Mouse (Mus musculus): ENCODE measurements around the gene Dyrk4. TPM values are rescaled to one million over a fixed set of nuclear protein-coding genes. Genes with fewer than 3 reads are reported as not detected.
A peak's percentile ranks its signal among the peaks of the same experiment; 100 is the strongest.

The Dyrk4 gene
- polyA plus RNA-seq (2014; fragmentation: Nextera tagmentation; extraction: Ambion mirVana), result 0.10 TPM in 1 of 2 replicates, not detected in the other

- H3K4me1 ChIP-seq (ENCODE audit: control insufficient read depth, insufficient read depth, low read length), result no peaks in the 10 kb centered on the region
Measured at GRCm38 (mm10) chr6:126921111-126921881, at the start of gene Dyrk4. Dyrk4 (minus strand) TSS chr6:126921839.

GRCm38 (mm10) chr6:126966241-126967026 lies 44.8 kb upstream of the Dyrk4 start:
- 89% methylated on average over 14 of the region's 14 CpGs for WGBS
- DNase-seq (ENCODE audit: low spot score) (no peak), ATAC-seq (no peak)
- Histone ChIP-seq H3K4me3 (ENCODE audit: low read depth, low read length) (no peak overlapping the region), H3K4me1 (ENCODE audit: control insufficient read depth, insufficient read depth, low read length) (no peaks in the 10 kb centered on the region), H3K9ac (ENCODE audit: low read length) (no peak overlapping the region), H3K36me3 (ENCODE audit: control insufficient read depth, insufficient read depth, low read length) (peaks cover 51% of the 10 kb centered on the region), H3K27ac (ENCODE audit: low read depth, low read length) (no peak overlapping the region), H3K4me2 (ENCODE audit: low read length) (no peak overlapping the region), H3K27me3 (replicated peaks; ENCODE audit: control insufficient read depth, insufficient read depth, low read length) (no peaks in the 10 kb centered on the region), H3K9me3 (replicated peaks; ENCODE audit: control insufficient read depth, low read length) (no peaks in the 10 kb centered on the region)

More at GRCm38 (mm10) chr6:126921111-126921881, at the start of gene Dyrk4:
- no peak for ATAC-seq
- Histone ChIP-seq H3K36me3 (ENCODE audit: control insufficient read depth, insufficient read depth, low read length) (peaks cover 35% of the 10 kb centered on the region), H3K9ac (ENCODE audit: low read length) (peak within 1 kb of the TSS; percentile 29; the same call in 1 of the 2 replicates), H3K27ac (ENCODE audit: low read depth, low read length) (no peak within 1 kb of the TSS), H3K4me2 (ENCODE audit: low read length) (no peak within 1 kb of the TSS), H3K9me3 (replicated peaks; ENCODE audit: control insufficient read depth, low read length) (no peaks in the 10 kb centered on the region), H3K27me3 (replicated peaks; ENCODE audit: control insufficient read depth, insufficient read depth, low read length) (no peaks in the 10 kb centered on the region), H3K4me3 (ENCODE audit: low read depth, low read length) (no peak within 1 kb of the TSS)
- peak; percentile 5 for DNase-seq (ENCODE audit: low spot score)
- 5% methylated on average over 21 of the region's 21 CpGs for WGBS

- no peak for ATAC-seq
- DNase-seq (ENCODE audit: low spot score), result no peak
- H3K4me3 ChIP-seq (ENCODE audit: low read depth, low read length), result no peak overlapping the region
- H3K36me3 ChIP-seq (ENCODE audit: control insufficient read depth, insufficient read depth, low read length), result peaks cover 42% of the 10 kb centered on the region
- H3K9me3 ChIP-seq (replicated peaks; ENCODE audit: control insufficient read depth, low read length), result no peaks in the 10 kb centered on the region
- no peaks in the 10 kb centered on the region for H3K27me3 ChIP-seq (replicated peaks; ENCODE audit: control insufficient read depth, insufficient read depth, low read length)
- no peak overlapping the region for H3K27ac ChIP-seq (ENCODE audit: low read depth, low read length)
- no peak overlapping the region for H3K9ac ChIP-seq (ENCODE audit: low read length)
- no peaks in the 10 kb centered on the region for H3K4me1 ChIP-seq (ENCODE audit: control insufficient read depth, insufficient read depth, low read length)
- no peak overlapping the region for H3K4me2 ChIP-seq (ENCODE audit: low read length)
- WGBS, result 88% methylated on average over 9 of the region's 9 CpGs
Measured at GRCm38 (mm10) chr6:126963426-126963825, 41.8 kb upstream of the Dyrk4 start.

DNA sequence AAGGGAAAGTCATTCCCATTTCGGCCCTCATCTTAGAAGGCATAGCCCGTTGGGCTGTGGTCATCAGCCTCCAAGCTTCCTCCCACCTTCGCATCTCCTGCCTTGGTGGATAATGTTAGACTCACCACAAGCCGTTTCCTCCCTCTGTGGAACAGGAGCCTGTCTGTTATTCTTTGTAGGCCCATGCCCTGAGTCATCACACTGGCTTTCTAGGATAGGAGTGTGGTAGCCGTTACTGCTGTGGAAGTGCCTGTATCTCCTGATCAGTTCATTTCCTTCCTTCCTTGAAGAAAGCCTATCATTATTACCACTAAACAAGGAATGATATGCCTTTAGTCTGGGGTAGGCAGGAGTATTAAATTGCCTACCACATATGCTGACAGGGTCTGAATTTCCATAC lies 41.1 kb upstream of the Dyrk4 start:
- WGBS, result 97% methylated on average over 5 of the region's 5 CpGs
- H3K36me3 ChIP-seq (ENCODE audit: control insufficient read depth, insufficient read depth, low read length), result peaks cover 39% of the 10 kb centered on the region
- no peak for ATAC-seq

DNA sequence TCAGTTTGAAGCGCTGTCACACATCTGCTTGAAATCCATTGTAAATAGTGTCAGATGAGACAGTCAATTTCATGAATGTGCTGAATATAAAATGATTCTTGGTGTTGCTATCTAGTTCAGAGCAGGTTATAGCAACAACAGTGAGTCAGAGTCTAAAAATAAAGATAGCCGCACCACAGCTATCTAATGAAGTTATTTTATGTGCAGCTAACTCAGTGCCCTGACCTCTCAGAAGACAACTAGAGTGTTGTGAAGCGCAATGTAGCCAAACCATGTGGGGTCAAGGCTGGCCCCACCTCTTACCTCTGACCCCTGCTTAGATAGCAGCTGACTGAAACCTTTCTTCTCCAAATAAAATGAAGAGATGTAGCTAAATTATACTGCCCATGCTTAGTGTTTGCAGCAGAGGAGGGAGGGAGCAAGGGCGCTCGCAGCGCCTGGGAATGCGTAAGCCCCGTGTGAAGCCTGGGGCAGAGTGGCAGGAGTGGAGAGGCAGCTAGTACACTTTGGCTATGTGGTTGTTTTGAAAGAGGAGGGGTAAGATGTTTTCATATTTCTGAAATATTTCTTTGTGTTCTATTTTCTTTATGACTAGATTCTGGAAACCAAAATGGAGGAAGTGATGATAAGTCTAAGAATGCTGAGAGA lies 39.9 kb upstream of the Dyrk4 start:
- Histone ChIP-seq H3K4me1 (ENCODE audit: control insufficient read depth, insufficient read depth, low read length) (no peaks in the 10 kb centered on the region), H3K4me3 (ENCODE audit: low read depth, low read length) (no peak overlapping the region), H3K4me2 (ENCODE audit: low read length) (no peak overlapping the region), H3K36me3 (ENCODE audit: control insufficient read depth, insufficient read depth, low read length) (peaks cover 42% of the 10 kb centered on the region), H3K27me3 (replicated peaks; ENCODE audit: control insufficient read depth, insufficient read depth, low read length) (no peaks in the 10 kb centered on the region), H3K27ac (ENCODE audit: low read depth, low read length) (no peak overlapping the region), H3K9me3 (replicated peaks; ENCODE audit: control insufficient read depth, low read length) (no peaks in the 10 kb centered on the region), H3K9ac (ENCODE audit: low read length) (no peak overlapping the region)
- ATAC-seq (no peak), DNase-seq (ENCODE audit: low spot score) (no peak)
- WGBS, result 94% methylated on average over 8 of the region's 8 CpGs

More for the DNA sequence above, 41.1 kb upstream of the Dyrk4 start:
- Histone ChIP-seq H3K4me2 (ENCODE audit: low read length) (no peak overlapping the region), H3K9me3 (replicated peaks; ENCODE audit: control insufficient read depth, low read length) (no peaks in the 10 kb centered on the region), H3K27ac (ENCODE audit: low read depth, low read length) (no peak overlapping the region), H3K4me3 (ENCODE audit: low read depth, low read length) (no peak overlapping the region), H3K4me1 (ENCODE audit: control insufficient read depth, insufficient read depth, low read length) (no peaks in the 10 kb centered on the region), H3K9ac (ENCODE audit: low read length) (no peak overlapping the region), H3K27me3 (replicated peaks; ENCODE audit: control insufficient read depth, insufficient read depth, low read length) (no peaks in the 10 kb centered on the region)
- no peak for DNase-seq (ENCODE audit: low spot score)

DNA sequence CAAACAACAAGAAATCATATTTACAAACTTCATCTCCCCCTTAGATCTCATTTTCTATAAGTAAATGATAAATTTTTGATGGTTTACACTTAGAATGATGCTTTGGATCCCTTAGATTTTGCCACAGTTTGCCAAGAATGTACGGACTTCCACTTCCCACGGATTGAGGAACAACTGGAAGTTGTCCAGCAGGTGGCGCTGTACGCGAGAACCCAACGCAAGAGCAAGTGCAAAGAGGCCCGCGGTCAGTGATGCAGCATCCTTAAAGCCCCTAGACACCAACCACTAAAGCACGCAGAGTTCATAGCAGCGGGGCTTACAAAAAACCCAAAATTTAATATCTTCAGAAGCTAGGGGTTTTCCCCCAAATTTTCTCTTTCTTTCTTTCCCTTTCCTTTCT lies 34.1 kb upstream of the Dyrk4 start:
- Histone ChIP-seq H3K9ac (ENCODE audit: low read length) (no peak overlapping the region), H3K27me3 (replicated peaks; ENCODE audit: control insufficient read depth, insufficient read depth, low read length) (no peaks in the 10 kb centered on the region), H3K4me3 (ENCODE audit: low read depth, low read length) (no peak overlapping the region), H3K4me1 (ENCODE audit: control insufficient read depth, insufficient read depth, low read length) (no peaks in the 10 kb centered on the region), H3K36me3 (ENCODE audit: control insufficient read depth, insufficient read depth, low read length) (peaks cover 50% of the 10 kb centered on the region), H3K27ac (ENCODE audit: low read depth, low read length) (no peak overlapping the region), H3K9me3 (replicated peaks; ENCODE audit: control insufficient read depth, low read length) (no peaks in the 10 kb centered on the region), H3K4me2 (ENCODE audit: low read length) (no peak overlapping the region)
- DNase-seq (ENCODE audit: low spot score) (peak; percentile 88), ATAC-seq (peak; percentile 63)
- 9% methylated on average over 10 of the region's 10 CpGs for WGBS

- ATAC-seq (no peak; the same call in 1 of the 2 replicates), DNase-seq (ENCODE audit: low spot score) (peak; percentile 51)
- Histone ChIP-seq H3K4me2 (ENCODE audit: low read length) (no peak overlapping the region), H3K36me3 (ENCODE audit: control insufficient read depth, insufficient read depth, low read length) (peaks cover 63% of the 10 kb centered on the region), H3K27me3 (replicated peaks; ENCODE audit: control insufficient read depth, insufficient read depth, low read length) (no peaks in the 10 kb centered on the region), H3K9me3 (replicated peaks; ENCODE audit: control insufficient read depth, low read length) (no peaks in the 10 kb centered on the region), H3K4me3 (ENCODE audit: low read depth, low read length) (no peak overlapping the region), H3K4me1 (ENCODE audit: control insufficient read depth, insufficient read depth, low read length) (no peaks in the 10 kb centered on the region), H3K27ac (ENCODE audit: low read depth, low read length) (no peak overlapping the region), H3K9ac (ENCODE audit: low read length) (no peak overlapping the region)
- 81% methylated on average over 4 of the region's 4 CpGs for WGBS
Measured at GRCm38 (mm10) chr6:126948336-126948735, 26.7 kb upstream of the Dyrk4 start.

DNA sequence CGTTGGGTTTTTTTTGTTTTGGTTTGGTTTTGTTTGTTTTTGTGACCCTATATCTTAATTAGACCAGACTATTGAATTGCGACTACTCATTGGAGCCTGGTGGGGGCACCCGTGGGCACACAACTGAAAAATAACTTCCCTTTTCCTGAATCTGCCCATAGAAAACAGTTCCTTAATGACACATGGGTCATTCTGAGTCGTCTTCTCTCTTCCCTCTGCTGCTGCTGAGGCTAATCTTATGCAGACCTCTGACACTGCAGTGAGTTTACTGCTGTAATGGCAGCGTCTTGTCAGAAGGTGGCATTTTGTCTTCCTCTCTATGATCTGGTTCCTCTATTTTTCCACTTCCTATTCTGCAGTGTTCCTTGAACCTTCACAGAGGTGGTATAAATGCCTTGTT lies 18.8 kb upstream of the Dyrk4 start:
- peaks cover 26% of the 10 kb centered on the region for H3K36me3 ChIP-seq (ENCODE audit: control insufficient read depth, insufficient read depth, low read length)
- ATAC-seq, result no peak
- peak overlapping the region; percentile 68 for H3K4me3 ChIP-seq (ENCODE audit: low read depth, low read length)
- peak; percentile 27 for DNase-seq (ENCODE audit: low spot score)
- no peaks in the 10 kb centered on the region for H3K9me3 ChIP-seq (replicated peaks; ENCODE audit: control insufficient read depth, low read length)
- WGBS, result 3% methylated on average over 5 of the region's 5 CpGs
- no peak overlapping the region for H3K27ac ChIP-seq (ENCODE audit: low read depth, low read length)
- peak overlapping the region; percentile 53 for H3K9ac ChIP-seq (ENCODE audit: low read length)
- no peaks in the 10 kb centered on the region for H3K27me3 ChIP-seq (replicated peaks; ENCODE audit: control insufficient read depth, insufficient read depth, low read length)
- peak overlapping the region; percentile 82 for H3K4me2 ChIP-seq (ENCODE audit: low read length)
- H3K4me1 ChIP-seq (ENCODE audit: control insufficient read depth, insufficient read depth, low read length), result peaks cover 14% of the 10 kb centered on the region
